Mouse (Mus musculus): Measurements from ENCODE around the gene Rem1.
"Not testable (repeated sequence)": the region's sequence is repeated elsewhere in the genome, so short reads cannot be mapped to it uniquely, and the experiment has no call there.

Gene Rem1

GRCm38 (mm10) chr2:152628066-152628465 is 1.3 kb downstream of the Rem1 start:
- no peak for DNase-seq (ENCODE audit: low spot score in 2 of 2)

- DNase-seq (ENCODE audit: low spot score in 2 of 2) = no peak
Observed at GRCm38 (mm10) chr2:152629239-152629638, 2.5 kb downstream of the Rem1 start.

GRCm38 (mm10) chr2:152629904-152630303 is 3.2 kb downstream of the Rem1 start:
- no peak for DNase-seq (ENCODE audit: low spot score in 2 of 2)

- DNase-seq (ENCODE audit: low spot score in 2 of 2) = no peak
Observed at GRCm38 (mm10) chr2:152633334-152633733, 6.6 kb downstream of the Rem1 start.

GRCm38 (mm10) chr2:152634311-152634710 is 7.6 kb downstream of the Rem1 start:
- no peak for DNase-seq (ENCODE audit: low spot score in 2 of 2)

- peak in 1 of 2 experiments; percentile 49 for DNase-seq (ENCODE audit: low spot score in 2 of 2)
Observed at GRCm38 (mm10) chr2:152636246-152637005, 9.7 kb downstream of the Rem1 start.

- no peak for DNase-seq (ENCODE audit: low spot score in 2 of 2)
Observed at GRCm38 (mm10) chr2:152637006-152637322, 10.2 kb downstream of the Rem1 start.

GRCm38 (mm10) chr2:152637381-152637780 is 10.6 kb downstream of the Rem1 start:
- DNase-seq (ENCODE audit: low spot score in 2 of 2) = no peak

- DNase-seq (ENCODE audit: low spot score in 2 of 2) = no peak
Observed at GRCm38 (mm10) chr2:152638865-152639264, 12.1 kb downstream of the Rem1 start.

GRCm38 (mm10) chr2:152639406-152640113 is 12.8 kb downstream of the Rem1 start:
- peak in 1 of 2 experiments; percentile 35 for DNase-seq (ENCODE audit: low spot score in 2 of 2)

- no peak for DNase-seq (ENCODE audit: low spot score in 2 of 2)
Observed at GRCm38 (mm10) chr2:152652901-152653620, 26.3 kb downstream of the Rem1 start.

GRCm38 (mm10) chr2:152653874-152654715 is 27.3 kb downstream of the Rem1 start:
- peak in 1 of 2 experiments; percentile 37 for DNase-seq (ENCODE audit: low spot score in 2 of 2)

- DNase-seq (ENCODE audit: low spot score in 2 of 2) = peak in 1 of 2 experiments; percentile 21
Observed at GRCm38 (mm10) chr2:152657398-152657797, 30.6 kb downstream of the Rem1 start.

- DNase-seq (ENCODE audit: low spot score in 2 of 2) = no peak
Observed at GRCm38 (mm10) chr2:152661163-152661562, 34.4 kb downstream of the Rem1 start.

GRCm38 (mm10) chr2:152666191-152666590 is 39.4 kb downstream of the Rem1 start:
- DNase-seq (ENCODE audit: low spot score in 2 of 2) = not testable (repeated sequence)

GRCm38 (mm10) chr2:152669256-152669638 is 42.5 kb downstream of the Rem1 start, which contains the start of gene H13:
Gene H13 (plus strand): TSS chr2:152669461.
- peak; percentile 82 to 84 for DNase-seq (ENCODE audit: low spot score in 2 of 2)

- no peak for DNase-seq (ENCODE audit: low spot score in 2 of 2)
Observed at GRCm38 (mm10) chr2:152669639-152670484, 43.1 kb downstream of the Rem1 start.

- no peak for DNase-seq (ENCODE audit: low spot score in 2 of 2)
Observed at GRCm38 (mm10) chr2:152670983-152671641, 44.4 kb downstream of the Rem1 start.

GRCm38 (mm10) chr2:152671642-152671999 is 44.9 kb downstream of the Rem1 start:
- DNase-seq (ENCODE audit: low spot score in 2 of 2) = no peak

- DNase-seq (ENCODE audit: low spot score in 2 of 2) = no peak
Observed at GRCm38 (mm10) chr2:152672166-152672565, 45.4 kb downstream of the Rem1 start.

Data from urinary bladder, adult 18-20 months (tissue).